Mouse (Mus musculus): ENCODE results near the gene Krt88. TPM values are rescaled to one million over a fixed set of nuclear protein-coding genes. Genes with fewer than 3 reads are reported as not detected.

Krt88 gene
- total and polyA plus RNA-seq, 3 experiments = not detected

DNA sequence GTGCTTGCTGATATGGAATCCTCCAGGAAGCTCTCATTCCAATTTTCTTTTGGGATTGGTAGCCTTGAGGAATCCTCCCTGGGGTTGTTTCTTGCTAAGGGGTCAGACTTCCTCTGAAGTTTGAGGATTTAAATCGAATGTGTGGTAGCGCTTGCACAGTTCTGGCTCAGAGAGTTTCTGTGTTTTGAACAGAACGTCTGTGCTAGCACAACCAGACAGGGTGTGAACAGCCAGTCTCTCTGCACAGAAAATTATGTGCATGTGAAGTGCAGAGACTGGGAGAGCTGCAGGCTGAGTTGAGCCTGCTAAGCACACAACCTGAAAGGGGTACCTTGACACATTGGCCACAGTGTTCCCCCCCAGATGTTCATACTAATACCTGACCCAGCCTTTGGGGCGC is 6.7 kb upstream of the Krt88 start:
- peaks cover 63% of the 10 kb centered on the region for H3K27me3 ChIP-seq (replicated peaks)
- no peak overlapping the region for H3K27ac ChIP-seq (ENCODE audit: insufficient read depth, low read depth)

DNA sequence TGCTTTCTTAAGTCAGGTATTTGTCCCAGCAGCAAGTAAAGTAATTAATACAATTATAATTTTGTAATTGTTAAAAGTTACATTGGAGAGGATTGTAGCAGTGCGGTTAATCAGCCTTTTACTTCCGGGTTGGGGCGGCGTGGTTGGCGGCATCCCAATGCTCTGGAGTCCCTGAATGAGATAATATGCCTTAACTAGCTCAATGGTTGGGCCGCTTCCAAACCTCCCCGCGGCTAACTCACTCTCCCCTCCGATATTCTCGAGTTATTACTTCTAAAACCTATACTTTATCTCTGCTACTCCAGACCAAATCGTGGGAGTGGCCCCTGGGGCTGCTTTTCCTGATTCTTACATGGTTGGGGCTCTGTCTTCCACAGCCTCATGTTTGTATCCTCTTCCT is 972 bp upstream of the Krt88 start:
- H3K27ac ChIP-seq (ENCODE audit: insufficient read depth, low read depth) = no peak overlapping the region
- no peak for DNase-seq (ENCODE audit: extremely low read depth)
- dilution Hi-C loops (cut with MboI; ENCODE audit: extremely low pct_ligation_motif_present, extremely low pct_unique_long_range_greater_than_20kb, low sequenced_read_pairs) (no loop called here), in situ Hi-C loops (cut with MboI; ENCODE audit: low pct_ligation_motif_present, low pct_unique_long_range_greater_than_20kb, low sequenced_read_pairs) (no loop called here)
- no peak overlapping the region for H3K4me2 ChIP-seq (ENCODE audit: insufficient read depth, low read depth, poor library complexity, severe bottlenecking)
- H3K4me1 ChIP-seq (ENCODE audit: control insufficient read depth in 1 of 2, insufficient read depth in 2 of 2) = no peaks in the 10 kb centered on the region
- no peaks in the 10 kb centered on the region for H3K36me3 ChIP-seq (replicated peaks in 1 of 2; ENCODE audit: control insufficient read depth in 1 of 2, insufficient read depth in 1 of 2, low read length in 1 of 2)
- H3K9me3 ChIP-seq (replicated peaks; ENCODE audit: low read length) = no peaks in the 10 kb centered on the region
- peaks cover 80% of the 10 kb centered on the region for H3K27me3 ChIP-seq (replicated peaks)
- H3K9ac ChIP-seq (ENCODE audit: insufficient read depth, low read depth) = no peak overlapping the region
- TF ChIP-seq MAFK (IDR thresholded peaks at IDR 0.05; ENCODE audit: insufficient replicate concordance, low read length) (no peak), UBTF (IDR thresholded peaks at IDR 0.05; ENCODE audit: low read depth, low read length) (no peak), ELF1 (IDR thresholded peaks at IDR 0.05; ENCODE audit: low read depth, low read length) (no peak), POLR2A (IDR thresholded peaks at IDR 0.05; ENCODE audit: low read depth, low read length) (no peak), NRF1 (IDR thresholded peaks at IDR 0.05; ENCODE audit: low read depth, low read length) (no peak), POLR2AphosphoS2 (IDR thresholded peaks at IDR 0.05; ENCODE audit: low read depth, low read length) (no peak), MAZ (IDR thresholded peaks at IDR 0.05; ENCODE audit: low read depth, low read length) (no peak), KAT2A (IDR thresholded peaks at IDR 0.05; ENCODE audit: insufficient replicate concordance, low read length) (no peak), ZC3H11A (IDR thresholded peaks at IDR 0.05; ENCODE audit: low read depth, low read length) (no peak), MAX (IDR thresholded peaks at IDR 0.05; ENCODE audit: low read length) (no peak), CHD2 (IDR thresholded peaks at IDR 0.05; ENCODE audit: low read length) (no peak)
- H3K4me3 ChIP-seq (replicated peaks in 1 of 3; ENCODE audit: low read depth in 2 of 3, low read length in 2 of 3, poor library complexity in 1 of 3) = no peak overlapping the region
- H3K79me2 ChIP-seq (replicated peaks; ENCODE audit: control insufficient read depth, extremely low read depth, insufficient read depth, poor library complexity, severe bottlenecking) = no peaks in the 10 kb centered on the region

More for the DNA sequence above, 6.7 kb upstream of the Krt88 start:
- TF ChIP-seq MEF2A (IDR thresholded peaks at IDR 0.05; ENCODE audit: borderline replicate concordance, low read depth, low read length) (no peak), CHD2 (IDR thresholded peaks at IDR 0.05; ENCODE audit: low read length) (no peak), SMC3 (IDR thresholded peaks at IDR 0.05; ENCODE audit: low read depth, low read length) (no peak), E2F4 (IDR thresholded peaks at IDR 0.05; ENCODE audit: insufficient replicate concordance, low read depth, low read length) (no peak)
- dilution Hi-C loops (cut with MboI; ENCODE audit: extremely low pct_ligation_motif_present, extremely low pct_unique_long_range_greater_than_20kb, low sequenced_read_pairs) = no loop called here
- Histone ChIP-seq H3K9me3 (replicated peaks; ENCODE audit: low read length) (no peaks in the 10 kb centered on the region), H3K36me3 (replicated peaks in 1 of 2; ENCODE audit: control insufficient read depth in 1 of 2, insufficient read depth in 1 of 2, low read length in 1 of 2) (no peaks in the 10 kb centered on the region), H3K4me2 (ENCODE audit: insufficient read depth, low read depth, poor library complexity, severe bottlenecking) (no peak overlapping the region), H3K4me1 (ENCODE audit: control insufficient read depth in 1 of 2, insufficient read depth in 2 of 2) (peaks cover 0 to 5% of the 10 kb centered on the region in 2 experiments; a peak in 2 of 4 replicates), H3K4me3 (replicated peaks in 1 of 3; ENCODE audit: low read depth in 2 of 3, low read length in 2 of 3, poor library complexity in 1 of 3) (no peak overlapping the region), H3K79me2 (replicated peaks; ENCODE audit: control insufficient read depth, extremely low read depth, insufficient read depth, poor library complexity, severe bottlenecking) (no peaks in the 10 kb centered on the region), H3K9ac (ENCODE audit: insufficient read depth, low read depth) (no peak overlapping the region)
- in situ Hi-C loops (cut with MboI; ENCODE audit: low pct_ligation_motif_present, low pct_unique_long_range_greater_than_20kb, low sequenced_read_pairs) = no loop called here
- no peak for DNase-seq (ENCODE audit: extremely low read depth)

All from CH12.LX (cell line).